Mouse (Mus musculus): ENCODE data around the gene Fgf8.

Gene Fgf8

DNA sequence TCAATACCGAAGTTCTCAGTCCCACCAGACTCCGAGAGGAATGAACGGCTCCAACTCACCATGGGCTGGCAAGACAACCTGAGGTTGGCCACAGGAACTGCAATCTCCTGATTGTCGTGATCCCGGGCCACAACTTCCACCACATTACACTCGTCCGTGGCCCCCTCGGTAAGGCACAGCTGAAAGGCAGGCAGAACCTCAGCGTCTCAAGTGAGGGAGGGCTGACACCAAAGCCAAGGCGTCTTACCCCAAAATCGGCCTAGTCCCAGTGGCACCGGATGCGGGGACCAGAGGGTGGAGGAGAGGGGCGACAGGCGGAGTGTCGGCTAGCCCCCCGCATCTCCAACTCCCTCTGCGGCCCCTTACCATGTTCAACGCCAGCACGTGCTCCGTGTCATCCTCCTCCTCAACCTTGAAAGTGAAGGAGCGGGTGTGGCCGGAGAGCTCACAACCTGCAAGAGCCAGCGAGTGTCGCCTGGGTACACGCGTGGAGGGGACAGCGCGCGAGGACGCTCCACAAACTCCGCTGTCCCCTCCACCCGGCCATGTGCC, 6.1 kb upstream of the Fgf8 start:
- no peak for DNase-seq (ENCODE audit: low spot score)

DNA sequence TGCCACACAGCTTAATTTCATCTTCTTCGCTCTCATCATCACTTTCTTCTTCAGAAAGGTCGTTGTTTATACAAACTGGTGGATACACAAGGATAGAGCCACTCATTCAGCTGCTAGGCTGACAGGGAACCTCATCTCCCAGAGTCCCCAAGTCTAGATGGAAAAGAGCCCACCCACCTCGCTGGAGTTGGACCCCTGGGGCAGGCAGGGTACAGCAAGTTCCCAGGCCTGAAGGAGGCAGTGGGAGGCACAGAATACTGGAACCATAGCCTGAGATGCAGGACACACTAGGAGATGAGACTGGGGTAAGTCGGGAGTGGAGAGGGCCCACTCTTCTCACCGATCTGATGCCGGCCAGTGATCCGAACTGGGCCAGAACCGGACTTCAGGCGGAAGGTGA, 5.5 kb upstream of the Fgf8 start:
- DNase-seq (ENCODE audit: low spot score), result no peak

DNA sequence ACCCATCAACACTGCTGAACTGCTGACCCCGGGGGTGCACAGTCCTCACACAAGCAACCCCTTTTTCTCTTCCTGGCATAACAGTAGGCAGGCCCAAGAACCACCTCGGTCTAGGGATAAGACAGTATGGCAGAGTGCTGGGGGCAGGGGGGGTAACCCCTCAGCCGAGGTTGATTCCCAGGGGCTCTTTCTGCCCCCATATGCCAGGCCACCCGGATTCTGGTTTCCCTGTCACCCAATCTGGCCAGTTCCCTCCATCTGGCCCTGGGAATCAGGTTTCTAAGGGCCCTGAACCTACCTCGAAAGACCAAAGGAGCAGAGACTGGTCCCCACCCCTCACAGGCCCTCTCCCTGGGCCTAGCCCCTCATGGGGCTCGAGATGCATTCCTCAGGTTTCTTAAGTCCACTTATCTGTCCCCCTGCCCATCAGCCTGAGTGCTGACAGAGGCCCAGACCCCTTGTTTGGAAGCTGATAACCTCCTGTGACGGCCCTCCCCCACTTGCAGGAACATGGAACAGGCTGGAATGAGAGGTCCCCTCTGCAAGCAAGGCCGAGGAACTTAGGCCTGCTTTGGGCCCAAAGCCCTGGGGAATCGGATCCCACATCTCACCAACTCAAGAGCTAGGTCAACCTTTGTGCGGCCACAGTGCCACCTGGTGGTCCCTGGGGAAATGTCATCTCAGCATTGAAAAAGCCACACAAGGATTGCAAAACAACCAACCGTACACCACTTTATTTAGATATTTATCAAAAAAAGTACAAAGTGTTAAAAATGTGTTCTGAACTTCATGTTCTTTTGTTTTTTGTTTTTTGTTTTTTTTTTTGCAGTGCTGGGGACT, 4.5 kb upstream of the Fgf8 start:
- DNase-seq (ENCODE audit: low spot score), result peak; percentile 79

DNA sequence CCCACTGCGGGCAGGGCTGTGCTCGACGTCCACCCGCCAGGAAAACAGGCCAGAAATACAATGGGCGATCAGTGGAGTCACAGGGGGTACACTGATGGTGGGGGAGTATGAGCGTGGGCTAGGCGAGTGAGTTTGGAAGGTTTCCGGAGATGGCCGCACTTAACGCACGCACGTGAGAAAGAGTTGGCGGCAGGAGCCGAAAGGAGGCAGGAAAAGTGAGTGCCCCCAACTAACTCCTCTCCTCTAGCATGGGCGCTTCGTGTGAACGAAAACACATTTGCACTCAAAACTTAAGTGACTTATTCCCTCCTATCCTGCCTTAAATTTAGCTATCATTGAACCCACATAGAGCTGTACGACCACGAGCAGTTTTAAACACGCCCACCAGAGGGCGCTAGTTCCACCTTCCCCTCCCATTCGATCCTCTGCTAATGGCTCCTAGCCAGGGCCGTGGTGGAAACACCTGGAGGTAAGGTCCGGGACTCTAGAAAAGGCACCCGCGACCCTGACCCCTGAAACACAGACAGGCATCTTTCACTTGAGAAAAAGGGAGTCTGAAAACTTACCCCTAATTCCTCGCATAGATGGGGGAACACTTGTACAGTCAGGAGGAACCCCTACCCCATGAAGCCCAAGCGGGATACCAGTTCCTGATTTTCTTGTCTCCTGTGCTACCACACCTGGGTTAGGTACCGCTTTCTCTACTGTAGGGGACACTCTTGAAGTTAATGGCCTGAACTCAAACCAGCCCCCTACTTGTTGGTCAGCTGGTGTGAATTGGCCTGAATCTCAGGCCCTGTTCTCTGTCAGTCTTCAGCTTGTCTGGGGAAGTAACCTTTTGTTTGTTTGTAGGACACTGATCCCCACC, 3.7 kb upstream of the Fgf8 start:
- no peak for DNase-seq (ENCODE audit: low spot score)

DNA sequence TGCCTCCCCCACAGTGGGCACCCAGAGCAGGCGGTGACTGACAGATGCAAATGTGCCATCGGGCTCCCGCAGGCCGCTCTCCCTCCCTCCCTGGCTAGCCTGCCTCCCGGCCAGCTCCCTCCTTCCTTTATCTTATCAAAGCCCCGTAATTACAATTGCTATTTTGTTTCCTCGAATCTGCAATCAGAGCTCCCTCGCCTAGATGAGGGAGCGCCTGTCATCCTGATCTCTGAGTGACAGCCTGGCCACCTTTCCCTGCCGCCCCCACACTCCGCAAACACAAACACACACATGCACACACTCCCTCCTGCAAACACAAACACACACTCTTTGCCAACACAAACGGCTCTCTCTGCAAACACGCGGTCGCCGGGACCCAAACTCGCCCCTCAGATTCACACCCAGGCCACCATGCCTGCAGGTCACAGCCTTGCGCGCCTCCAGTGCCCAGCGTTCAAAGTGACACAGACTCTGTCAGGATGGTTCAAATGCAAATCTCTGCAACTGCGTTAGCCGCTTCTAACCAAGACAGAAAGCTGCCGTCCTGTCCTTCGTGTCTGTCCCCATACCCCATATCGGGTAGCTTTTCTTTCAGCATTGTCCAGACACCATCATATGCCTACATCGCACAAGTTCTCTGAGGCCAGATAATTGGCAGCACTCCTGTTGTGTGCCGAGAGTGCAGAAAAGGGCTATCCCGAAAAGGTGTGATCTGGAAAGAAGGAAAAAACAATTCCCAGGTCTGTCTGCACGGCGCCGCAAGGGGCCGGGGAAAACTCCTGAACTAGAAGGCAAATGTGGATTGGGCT, 2.8 kb upstream of the Fgf8 start:
- DNase-seq (ENCODE audit: low spot score), result no peak

DNA sequence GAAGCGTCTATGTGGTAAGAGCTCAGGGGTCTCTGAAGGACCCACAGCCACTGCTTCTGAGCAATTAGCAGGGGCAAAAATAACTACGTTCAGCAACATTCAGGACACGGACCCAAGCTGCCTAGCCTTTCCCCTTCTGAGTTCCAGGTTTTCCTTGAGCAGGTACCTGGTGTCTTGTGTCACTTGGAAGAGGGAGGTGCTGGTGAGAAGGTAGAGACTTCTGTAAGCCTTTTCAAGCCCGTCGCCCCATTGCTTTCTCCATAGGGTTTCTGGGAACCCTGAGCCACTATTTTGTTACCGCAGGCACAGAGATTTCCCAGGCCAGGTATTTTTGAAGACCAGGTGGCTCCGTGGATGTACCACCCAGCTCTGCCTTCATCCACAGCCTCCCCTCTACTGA, 904 bp upstream of the Fgf8 start:
- no peak for DNase-seq (ENCODE audit: low spot score)

DNA sequence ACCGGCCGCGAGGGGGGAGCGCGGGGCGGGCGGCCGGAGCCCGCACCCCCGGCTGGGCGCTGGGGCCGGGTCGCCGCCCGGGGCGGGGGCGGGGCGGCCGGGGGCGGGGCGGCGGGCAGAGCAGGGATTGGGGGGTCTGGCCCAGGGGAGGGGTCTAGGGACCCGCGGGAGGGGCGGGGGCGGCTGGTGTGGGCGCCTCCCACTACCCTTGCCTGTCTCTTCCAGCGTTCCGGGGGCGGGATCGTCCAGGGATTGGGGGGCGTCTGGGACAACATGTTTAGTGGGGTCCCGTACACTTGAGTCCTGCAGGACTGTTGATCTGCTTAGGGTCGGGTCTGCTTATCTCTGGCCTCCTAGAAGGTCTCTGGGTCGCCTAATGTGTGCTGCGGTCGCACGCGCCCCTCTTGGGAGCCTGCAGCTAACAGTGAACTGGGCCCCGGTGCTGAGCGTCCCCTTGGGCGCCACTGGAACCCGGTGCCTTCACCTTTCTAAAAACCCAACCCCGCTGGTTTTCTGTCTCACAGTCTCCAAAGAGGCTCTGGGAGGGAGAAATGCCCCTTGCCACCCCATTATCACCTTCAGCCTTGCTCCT, 365 bp upstream of the Fgf8 start:
- DNase-seq (ENCODE audit: low spot score), result no peak

DNA sequence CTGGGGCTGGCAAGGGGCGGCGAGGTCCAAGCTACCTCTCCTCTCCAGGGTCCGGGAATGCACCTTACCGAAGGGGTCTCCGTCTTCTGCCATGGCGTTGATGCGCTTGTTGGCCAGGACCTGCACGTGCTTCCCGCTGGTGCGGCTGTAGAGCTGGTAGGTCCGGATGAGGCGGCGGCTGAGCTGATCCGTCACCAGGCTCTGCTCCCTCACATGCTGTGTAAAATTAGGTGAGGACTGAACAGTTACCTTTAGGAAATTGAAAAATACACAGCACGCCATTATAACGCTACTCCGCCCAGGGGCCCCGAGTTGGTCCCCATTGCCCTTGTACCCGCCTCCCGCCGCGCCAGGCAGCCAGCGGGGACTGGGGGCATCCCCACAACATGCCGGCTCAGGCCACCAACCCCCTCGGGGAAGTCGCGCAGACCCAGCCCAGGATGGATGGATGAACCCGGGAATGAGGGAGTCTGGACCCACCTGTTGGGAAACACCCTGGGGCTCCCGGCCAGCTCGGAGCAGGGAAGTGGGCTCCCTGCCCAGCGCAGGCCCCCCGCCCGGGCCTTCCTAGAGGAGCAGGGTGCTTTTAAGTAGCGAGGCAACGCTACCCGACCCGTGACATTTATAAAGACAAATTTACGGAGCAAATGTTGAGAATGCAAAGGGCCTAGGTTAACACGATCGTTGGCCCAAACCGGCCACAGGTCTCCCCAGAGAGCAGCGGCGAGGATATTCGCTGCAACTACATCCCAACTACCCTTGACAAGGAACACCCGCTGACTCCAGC, 1.1 kb downstream of the Fgf8 start:
- DNase-seq (ENCODE audit: low spot score), result no peak

DNA sequence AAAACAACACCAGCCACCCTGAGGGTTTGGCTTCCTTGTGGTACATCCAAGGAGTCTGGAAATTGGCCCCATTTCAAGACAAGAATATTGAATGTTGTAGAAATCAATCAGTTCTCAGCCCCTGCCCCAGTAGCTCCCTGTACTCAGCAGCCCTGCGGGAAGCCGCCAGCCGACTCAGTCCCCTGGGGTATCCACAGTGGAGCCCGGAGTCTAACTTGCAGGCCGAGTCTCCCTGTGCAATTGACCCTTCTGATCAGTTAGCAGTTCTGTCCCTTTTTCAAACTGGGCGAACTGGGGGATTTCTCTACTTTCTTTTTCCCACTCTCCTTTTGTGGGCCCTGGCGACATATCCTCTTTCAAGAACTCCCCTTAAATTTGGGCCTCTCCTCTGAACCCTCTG, 1.9 kb downstream of the Fgf8 start:
- no peak for DNase-seq (ENCODE audit: low spot score)

DNA sequence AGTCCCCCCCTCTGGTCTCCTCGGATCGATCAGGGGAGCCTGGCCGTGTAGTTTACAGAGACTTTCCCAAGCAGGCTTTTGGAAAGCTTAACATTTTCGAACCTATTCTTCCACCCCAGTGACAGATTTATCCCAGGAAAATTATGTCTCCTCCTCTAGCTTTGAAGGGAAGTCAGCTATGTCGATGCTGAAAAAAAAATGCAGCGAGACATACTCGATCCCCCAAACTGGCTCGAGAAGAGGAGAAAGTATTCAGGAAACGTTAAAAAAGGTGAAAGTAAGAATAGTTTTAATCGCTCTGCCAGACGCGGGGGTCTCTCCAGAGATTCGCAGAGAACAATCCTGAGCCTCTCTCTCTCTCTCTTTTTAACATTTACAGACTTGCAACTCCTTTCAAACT, 2.5 kb downstream of the Fgf8 start:
- DNase-seq (ENCODE audit: low spot score), result no peak

DNA sequence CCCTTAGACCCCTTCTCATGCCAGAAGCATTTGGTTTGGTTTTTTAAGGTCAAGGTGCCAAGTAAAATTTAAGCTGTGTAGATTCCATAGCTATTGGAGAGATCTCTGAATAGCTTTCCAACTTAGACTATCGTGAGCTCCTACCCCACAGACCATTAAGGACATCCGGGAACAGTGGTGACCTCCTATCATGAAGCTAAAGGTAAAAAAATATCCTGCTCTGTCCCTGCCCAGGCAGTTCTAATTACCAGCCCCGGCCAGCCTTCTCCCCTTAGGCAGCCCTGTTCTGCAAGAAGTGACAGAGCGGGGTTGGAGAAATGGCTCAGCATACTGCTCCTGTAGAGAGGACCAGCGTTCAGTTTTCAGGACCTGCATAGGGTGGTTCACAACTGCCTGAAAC, 4.2 kb downstream of the Fgf8 start:
- DNase-seq (ENCODE audit: low spot score), result no peak

DNA sequence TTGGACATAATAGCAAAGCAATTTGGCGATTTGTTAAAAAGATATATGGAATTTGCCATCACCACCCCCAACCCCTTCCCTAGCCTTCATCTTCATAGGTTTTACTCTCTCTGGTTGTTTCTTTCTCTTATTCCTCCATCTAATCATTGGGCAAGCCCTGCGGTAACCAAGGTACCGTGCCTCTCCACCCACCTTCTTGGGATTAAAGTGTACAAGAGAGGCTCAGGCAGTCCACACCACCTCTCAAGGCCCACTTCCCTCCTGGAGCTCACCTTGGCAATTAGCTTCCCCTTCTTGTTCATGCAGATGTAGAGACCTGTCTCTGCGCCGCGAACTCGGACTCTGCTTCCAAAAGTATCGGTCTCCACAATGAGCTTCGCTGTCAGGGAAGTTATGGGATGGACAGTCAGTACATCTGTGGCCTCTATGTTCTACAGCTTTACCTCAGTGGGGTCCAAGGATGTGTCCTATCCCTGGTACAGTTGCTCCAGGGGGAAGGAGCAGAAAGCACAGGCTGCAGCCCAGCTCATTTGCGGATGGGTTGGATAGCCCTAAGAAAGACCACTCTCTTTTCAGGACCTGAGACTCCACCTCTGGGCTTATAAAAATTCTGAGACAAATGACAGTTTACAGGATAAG, 4.8 kb downstream of the Fgf8 start:
- no peak for DNase-seq (ENCODE audit: low spot score)

DNA sequence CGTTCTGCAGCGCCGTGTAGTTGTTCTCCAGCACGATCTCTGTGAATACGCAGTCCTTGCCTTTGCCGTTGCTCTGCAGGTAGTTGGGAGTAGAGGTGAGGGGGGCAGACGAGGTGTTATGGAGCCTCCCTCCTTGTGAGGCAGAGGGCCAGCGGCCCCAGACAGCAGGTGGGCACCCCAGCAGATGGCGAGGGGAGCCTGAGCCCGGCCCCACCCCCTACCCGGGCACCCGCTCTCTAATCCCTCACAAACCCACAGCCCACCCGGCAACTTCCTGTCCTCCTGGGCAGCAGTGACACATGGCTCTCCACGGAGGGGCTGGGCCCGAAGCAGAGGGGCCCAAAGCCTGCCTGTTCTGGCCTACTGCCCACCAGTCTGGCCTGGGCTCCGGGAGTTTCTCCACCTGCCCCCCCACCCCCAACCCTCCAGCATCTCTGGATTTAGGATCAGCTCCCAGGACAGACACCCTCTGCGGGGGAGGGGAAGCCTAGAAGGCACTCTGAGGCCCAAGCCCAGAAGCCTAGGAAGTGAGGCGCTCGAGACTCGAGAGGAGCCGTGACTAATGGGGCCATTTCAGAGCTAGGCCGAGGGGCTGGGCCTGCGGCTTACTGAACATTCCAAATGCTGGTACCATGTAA, 5.4 kb downstream of the Fgf8 start:
- no peak for DNase-seq (ENCODE audit: low spot score)

DNA sequence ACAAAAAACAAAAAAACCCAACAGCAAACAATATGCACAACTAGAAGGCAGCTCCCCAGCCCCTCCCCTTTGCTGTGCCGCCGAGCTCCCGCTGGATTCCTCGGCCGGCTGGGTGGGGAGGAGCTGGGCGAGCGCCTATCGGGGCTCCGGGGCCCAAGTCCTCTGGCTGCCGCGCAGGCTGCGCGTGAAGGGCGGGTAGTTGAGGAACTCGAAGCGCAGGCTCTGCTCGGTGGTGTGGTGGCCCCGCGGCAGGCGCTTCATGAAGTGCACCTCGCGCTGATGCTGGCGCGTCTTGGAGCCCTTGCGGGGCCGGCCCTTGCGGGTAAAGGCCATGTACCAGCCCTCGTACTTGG, 5.9 kb downstream of the Fgf8 start:
- DNase-seq (ENCODE audit: low spot score), result no peak

DNA sequence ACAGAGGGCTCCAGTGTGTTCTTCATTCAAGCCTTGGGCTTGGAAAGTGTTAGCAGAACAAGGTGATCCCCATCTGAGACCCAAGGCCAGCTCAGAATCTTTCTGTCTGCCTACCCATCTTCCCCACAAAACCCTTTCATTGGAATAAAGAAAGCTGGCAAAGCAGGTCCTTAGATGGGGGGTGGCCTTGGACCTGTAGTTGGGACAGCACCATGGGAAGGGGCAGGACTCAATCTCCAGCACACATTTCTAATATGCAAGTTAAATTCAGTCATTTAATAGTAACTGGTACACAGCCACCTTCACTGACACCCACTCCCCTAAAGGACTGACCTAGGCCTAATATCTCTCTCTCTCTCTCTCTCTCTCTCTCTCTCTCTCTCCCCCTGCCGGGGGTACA, 6.5 kb downstream of the Fgf8 start:
- DNase-seq (ENCODE audit: low spot score), result no peak

DNA sequence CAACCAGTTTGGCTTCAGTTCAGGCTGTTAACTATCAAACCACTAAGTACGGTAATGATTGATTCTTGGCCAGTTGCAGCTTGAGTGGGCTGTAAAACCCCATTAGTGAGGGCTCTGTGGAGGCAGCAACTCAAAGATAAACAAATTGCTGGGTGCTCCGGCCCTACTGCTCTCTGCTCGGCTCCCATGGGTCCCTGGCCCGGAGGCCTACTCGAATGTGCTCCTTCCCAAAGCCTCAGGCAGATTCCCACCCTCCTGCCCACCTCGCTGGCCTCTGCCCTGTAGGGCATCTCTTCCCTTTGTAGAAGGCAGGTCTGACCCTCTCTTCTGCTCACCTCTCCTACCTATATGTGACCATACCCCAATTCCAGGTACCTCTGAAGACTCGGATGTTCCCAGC, 8.0 kb downstream of the Fgf8 start:
- DNase-seq (ENCODE audit: low spot score), result no peak

DNA sequence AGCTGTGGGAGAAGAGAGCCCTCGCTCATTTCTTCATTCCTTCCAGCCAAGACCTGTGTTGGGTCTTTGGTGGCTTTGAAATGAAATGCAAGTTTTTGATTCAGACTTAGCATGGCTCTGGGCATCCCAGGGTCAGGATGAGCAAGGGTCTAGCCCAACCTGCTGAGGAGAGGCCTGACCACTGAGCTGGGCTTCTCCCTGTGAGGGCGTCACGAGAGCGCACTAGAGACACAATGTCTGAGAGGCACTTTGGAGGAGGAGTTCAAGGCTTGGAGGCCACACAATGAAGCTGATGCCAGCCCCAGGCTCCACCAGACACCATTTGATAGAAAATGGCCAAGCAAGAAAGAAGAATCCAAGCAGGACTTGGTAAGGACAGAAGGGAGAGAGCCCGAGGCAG, 8.5 kb downstream of the Fgf8 start:
- no peak for DNase-seq (ENCODE audit: low spot score)

DNA sequence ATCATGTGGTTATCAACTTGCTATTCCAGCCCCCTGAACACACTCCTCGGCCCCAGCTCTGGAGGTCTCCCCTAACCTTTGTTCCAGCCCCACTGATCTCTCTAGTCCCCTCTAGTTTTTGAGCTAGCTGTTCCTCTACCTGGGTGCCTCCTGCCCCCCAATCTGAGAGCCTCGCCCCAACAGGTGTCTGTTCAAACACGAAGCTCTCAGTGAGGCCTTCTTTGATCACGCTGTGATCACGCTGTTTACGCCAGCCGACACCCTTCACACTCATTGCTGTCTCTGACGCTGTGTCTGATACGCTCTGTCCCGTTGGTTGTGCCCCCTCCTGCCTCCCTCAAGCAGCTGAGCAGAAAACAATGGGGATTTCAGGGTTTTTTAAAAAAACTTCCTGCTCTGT, 9.2 kb downstream of the Fgf8 start:
- DNase-seq (ENCODE audit: low spot score), result no peak

DNA sequence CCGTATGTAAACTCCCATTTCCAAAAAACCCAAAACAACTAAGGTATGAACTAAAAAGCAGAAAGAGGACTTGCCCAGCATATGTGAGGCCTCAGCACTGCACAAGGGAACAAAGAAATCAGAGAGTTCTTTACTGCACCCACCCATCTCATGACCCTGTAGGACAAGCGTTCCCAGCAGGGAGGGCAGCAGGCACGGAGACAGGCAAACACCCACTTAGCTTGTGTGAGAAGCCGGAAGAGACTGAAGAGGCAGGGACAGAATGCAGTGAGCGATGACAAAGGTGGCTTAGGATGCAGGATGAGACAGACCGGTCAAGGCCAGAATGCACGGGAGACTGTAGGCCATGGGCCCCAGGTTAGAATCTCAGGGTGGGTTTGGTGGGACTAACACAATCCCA, 11.1 kb downstream of the Fgf8 start:
- no peak for DNase-seq (ENCODE audit: low spot score)

DNA sequence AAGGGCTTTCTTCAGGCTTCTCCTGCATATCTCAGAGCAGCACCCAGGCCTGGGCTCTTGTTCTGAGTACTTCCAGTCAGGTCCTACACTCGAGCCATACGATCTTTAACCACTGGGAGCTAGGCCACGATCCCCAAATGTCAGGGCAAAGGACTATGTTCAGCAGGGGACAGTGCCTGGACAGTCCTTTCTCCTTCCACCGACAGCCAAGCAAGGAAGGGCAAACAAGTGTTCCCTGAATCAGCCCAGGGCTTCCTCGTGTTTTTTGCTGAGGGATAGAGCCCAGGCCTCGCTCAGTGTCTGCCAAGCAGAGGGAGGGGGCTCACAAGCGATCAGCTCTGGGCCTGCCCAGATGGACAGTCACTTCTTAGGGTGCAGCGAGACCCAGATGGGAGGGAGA, 12.7 kb downstream of the Fgf8 start:
- DNase-seq (ENCODE audit: low spot score), result no peak

All from ovary, postnatal 10 days (tissue).